Comparison of ENCODE assay signal across 8 mouse cellular contexts in genomic region chr12:78984035-78984432, GRCm38 (mm10). TPM values are rescaled to one million over a fixed set of nuclear protein-coding genes. Genes with fewer than 3 reads are reported as not detected.
DNase-seq lines count a peak whose midpoint lies in the region; ATAC-seq and TF ChIP-seq lines count a peak whose summit lies in the region.

No protein-coding gene starts in this region.

- no peak overlapping the region for H3K4me3 ChIP-seq in forebrain, embryonic 14.5 days (ENCODE audit: low read depth, low read length)
- no peak overlapping the region for H3K4me3 ChIP-seq in kidney, adult 2 months (ENCODE audit: insufficient read depth, low read depth, low read length)
- no peak overlapping the region for H3K4me3 ChIP-seq in midbrain, embryonic 15.5 days

- WGBS in forebrain, embryonic 14.5 days = 20% methylated on average over 3 of the region's 3 CpGs
- WGBS in kidney, adult 2 months = 50% methylated on average over 3 of the region's 3 CpGs
- WGBS in midbrain, embryonic 15.5 days = 45% methylated on average over 3 of the region's 3 CpGs

- H3K36me3 ChIP-seq in forebrain, embryonic 14.5 days (ENCODE audit: control insufficient read depth, insufficient read depth, low read length) = no peaks in the 10 kb centered on the region
- H3K36me3 ChIP-seq in kidney, adult 2 months (ENCODE audit: control insufficient read depth, insufficient read depth, low read length) = no peaks in the 10 kb centered on the region
- H3K36me3 ChIP-seq in midbrain, embryonic 15.5 days (replicated peaks) = no peaks in the 10 kb centered on the region

- H3K9ac ChIP-seq in forebrain, embryonic 14.5 days (ENCODE audit: low read length) = no peak overlapping the region
- no peak overlapping the region for H3K9ac ChIP-seq in midbrain, embryonic 15.5 days

- ATAC-seq in forebrain, embryonic 14.5 days = peak; percentile 76
- peak; percentile 79; the same call in 1 of the 2 replicates for ATAC-seq in midbrain, embryonic 15.5 days (replicated peaks)

- 0 out of 2 replicates have a peak overlapping the region, but pooled peaks have one; percentile 48 for H3K27ac ChIP-seq in forebrain, embryonic 14.5 days (ENCODE audit: low read depth, low read length)
- H3K27ac ChIP-seq in kidney, adult 2 months (ENCODE audit: insufficient read depth, low read depth, low read length) = no peak overlapping the region
- peak overlapping the region; percentile 41; the same call in 1 of the 2 replicates for H3K27ac ChIP-seq in midbrain, embryonic 15.5 days

- no peak overlapping the region for H3K4me2 ChIP-seq in forebrain, embryonic 14.5 days (ENCODE audit: low read length)
- H3K4me2 ChIP-seq in midbrain, embryonic 15.5 days = no peak overlapping the region

- H3K4me1 ChIP-seq in forebrain, embryonic 14.5 days (ENCODE audit: control insufficient read depth, insufficient read depth, low read length) = peaks cover 11% of the 10 kb centered on the region; the same call in 1 of the 2 replicates
- H3K4me1 ChIP-seq in kidney, adult 2 months (ENCODE audit: control insufficient read depth, insufficient read depth, low read length) = peaks cover 4% of the 10 kb centered on the region; the same call in 1 of the 2 replicates
- H3K4me1 ChIP-seq in midbrain, embryonic 15.5 days = peaks cover 13% of the 10 kb centered on the region

- H3K27me3 ChIP-seq in forebrain, embryonic 14.5 days (replicated peaks; ENCODE audit: control insufficient read depth, insufficient read depth, low read length) = no peaks in the 10 kb centered on the region; the same call in 1 of the 2 replicates
- no peaks in the 10 kb centered on the region for H3K27me3 ChIP-seq in kidney, adult 2 months (replicated peaks; ENCODE audit: control insufficient read depth, insufficient read depth, low read length)
- H3K27me3 ChIP-seq in midbrain, embryonic 15.5 days (replicated peaks) = no peaks in the 10 kb centered on the region

- TF ChIP-seq CTCF in kidney, adult 2 months (conservative IDR thresholded peaks at IDR 0.05; ENCODE audit: insufficient read depth, insufficient read length, low read depth, low read length) = no peak

- no peaks in the 10 kb centered on the region for H3K9me3 ChIP-seq in forebrain, embryonic 14.5 days (replicated peaks; ENCODE audit: control insufficient read depth, low read length)
- no peaks in the 10 kb centered on the region for H3K9me3 ChIP-seq in midbrain, embryonic 15.5 days

- DNase-seq in adrenal gland, postnatal 10 days = peak; percentile 51
- DNase-seq in adrenal gland, adult 8-10 months = no peak
- peak; percentile 29 for DNase-seq in 3T3-L1 (ENCODE audit: low read depth, low spot score)
- DNase-seq in forebrain, embryonic 14.5 days (ENCODE audit: low spot score) = peak; percentile 83
- DNase-seq in kidney, adult 2 months = peak; percentile 75
- DNase-seq in spleen, postnatal 36 days (ENCODE audit: low spot score in 2 of 2) = no peak
- DNase-seq in spleen, adult 18-20 months = no peak

- TF ChIP-seq POLR2A in kidney, adult 2 months (IDR thresholded peaks at IDR 0.05; ENCODE audit: low read depth, low read length) = no peak

RNA-seq across cellular contexts. Expression of gene Tmem229b, which starts 23.4 kb away (rescaled TPM):
- 10 to 100 TPM; 12.9 to 13.4 TPM for total RNA-seq in adrenal gland, postnatal 10 days (2021)
- 10 to 100 TPM in 2 of 4 experiments, 1 to 10 TPM in 2; 6.8 to 19.5 (median 11.7) TPM for total RNA-seq in adrenal gland, adult 8-10 months (2022)
- 37.7 and 45.5 TPM in 2 replicates for polyA plus RNA-seq in forebrain, embryonic 14.5 days (2014; fragmentation: Nextera tagmentation; extraction: Ambion mirVana)
- polyA plus RNA-seq in kidney, adult 2 months (2012; rRNA removed) = 5.3 and 7.4 TPM in 2 replicates
- polyA plus RNA-seq in midbrain, embryonic 15.5 days (2015; fragmentation: Nextera tagmentation; extraction: Ambion mirVana) = 82.0 and 82.1 TPM in 2 replicates

RNA-seq across cellular contexts. Expression of gene Plekhh1, which starts 44.9 kb away (rescaled TPM):
- 1 to 10 TPM; 1.5 to 2.0 TPM for total RNA-seq in adrenal gland, postnatal 10 days (2021)
- 1 to 10 TPM; 2.6 to 6.1 (median 4.3) TPM for total RNA-seq in adrenal gland, adult 8-10 months (2022)
- 0.95 and 1.3 TPM in 2 replicates for polyA plus RNA-seq in forebrain, embryonic 14.5 days (2014; fragmentation: Nextera tagmentation; extraction: Ambion mirVana)
- 9.3 and 10.8 TPM in 2 replicates for polyA plus RNA-seq in kidney, adult 2 months (2012; rRNA removed)
- polyA plus RNA-seq in midbrain, embryonic 15.5 days (2015; fragmentation: Nextera tagmentation; extraction: Ambion mirVana) = 3.3 and 3.7 TPM in 2 replicates

Comparison
In these comparisons a context has a peak if more than half of its experiments do, and no peak if none do; other contexts are left out.
1. DNase-seq: peak in adrenal gland, postnatal 10 days (single experiment), 3T3-L1 (single experiment), forebrain, embryonic 14.5 days (single experiment) and kidney, adult 2 months (single experiment); none in adrenal gland, adult 8-10 months (single experiment), spleen, postnatal 36 days (0 of 2) and spleen, adult 18-20 months (0 of 2).